Mouse (Mus musculus): Measurements from ENCODE around the gene Olfr97. TPM values are rescaled to one million over a fixed set of nuclear protein-coding genes. Genes with fewer than 3 reads are reported as not detected.
"Not testable (repeated sequence)": the region's sequence is repeated elsewhere in the genome, so short reads cannot be mapped to it uniquely, and the experiment has no call there.

Gene Olfr97
- not detected for total RNA-seq (2021)
- long read RNA-seq, experiment 1 = 0 reads
- long read RNA-seq, experiment 2 = 0 reads

DNA sequence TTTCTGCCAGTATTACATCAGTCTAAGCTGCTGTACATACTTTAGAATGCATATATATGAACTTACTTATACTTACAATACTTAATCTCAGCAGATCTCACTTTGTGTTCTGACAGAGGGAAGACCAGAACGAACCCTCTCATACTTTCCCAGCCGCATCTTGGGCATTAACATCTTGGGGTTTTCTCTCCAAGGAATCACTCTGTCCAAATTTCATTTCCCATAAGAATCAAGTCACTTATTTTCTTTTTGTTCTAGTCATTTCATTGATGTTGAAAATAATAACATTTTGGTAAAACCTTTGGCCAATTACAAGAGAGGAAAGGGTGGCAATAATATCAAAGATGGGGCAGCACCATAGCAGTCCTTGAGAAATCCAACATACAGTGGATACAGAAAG, at the start of gene Olfr97:
TSS of gene Olfr97 (minus strand) at position 101 of the 400 bp plus-strand sequence.
- not testable (repeated sequence) for DNase-seq

DNA sequence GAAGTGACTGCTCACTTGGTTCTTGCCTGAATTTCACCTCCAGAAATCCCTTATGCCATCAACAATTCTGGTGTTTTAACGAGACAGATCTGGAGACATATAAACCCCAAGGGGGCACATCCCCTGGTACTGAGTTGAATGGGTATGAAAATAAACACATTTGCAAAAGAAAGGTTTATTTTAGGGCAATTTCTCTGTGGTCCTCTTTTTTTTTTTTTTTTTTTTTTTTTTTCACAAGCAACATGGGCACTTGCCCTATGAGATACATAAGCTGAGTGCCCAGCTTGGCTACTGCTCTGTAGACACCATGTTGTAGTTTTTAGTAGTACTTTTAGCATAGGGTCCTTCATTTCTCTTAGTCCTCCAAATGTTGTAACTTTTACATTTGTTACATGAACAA, 46.2 kb upstream of the Olfr97 start, which contains the start of gene Olfr99:
TSS of gene Olfr99 (minus strand) at position 101 of the 400 bp plus-strand sequence.
- DNase-seq = no peak

DNA sequence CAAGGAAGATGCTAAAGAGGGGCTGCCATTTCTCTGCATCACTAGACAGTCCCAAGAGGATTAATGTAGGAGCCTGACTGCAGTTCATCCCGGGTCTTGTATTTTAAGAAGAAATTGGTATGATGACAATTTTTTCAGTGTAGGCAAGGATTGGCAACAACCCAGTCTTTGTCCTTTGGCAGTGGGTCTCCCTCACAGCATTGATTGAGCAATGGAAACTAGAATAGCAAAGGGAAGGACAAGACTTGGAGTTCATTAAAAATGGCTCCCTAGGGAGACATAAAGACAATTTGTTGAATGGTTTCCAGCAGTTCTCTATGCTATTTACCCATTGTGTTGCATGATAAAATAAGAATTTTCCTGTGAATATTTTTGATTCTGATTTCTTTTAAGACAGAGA, 43.2 kb upstream of the Olfr97 start:
- no peak for DNase-seq

- no peak for DNase-seq
Observed at GRCm38 (mm10) chr17:37276573-37276972, 39.4 kb upstream of the Olfr97 start.

DNA sequence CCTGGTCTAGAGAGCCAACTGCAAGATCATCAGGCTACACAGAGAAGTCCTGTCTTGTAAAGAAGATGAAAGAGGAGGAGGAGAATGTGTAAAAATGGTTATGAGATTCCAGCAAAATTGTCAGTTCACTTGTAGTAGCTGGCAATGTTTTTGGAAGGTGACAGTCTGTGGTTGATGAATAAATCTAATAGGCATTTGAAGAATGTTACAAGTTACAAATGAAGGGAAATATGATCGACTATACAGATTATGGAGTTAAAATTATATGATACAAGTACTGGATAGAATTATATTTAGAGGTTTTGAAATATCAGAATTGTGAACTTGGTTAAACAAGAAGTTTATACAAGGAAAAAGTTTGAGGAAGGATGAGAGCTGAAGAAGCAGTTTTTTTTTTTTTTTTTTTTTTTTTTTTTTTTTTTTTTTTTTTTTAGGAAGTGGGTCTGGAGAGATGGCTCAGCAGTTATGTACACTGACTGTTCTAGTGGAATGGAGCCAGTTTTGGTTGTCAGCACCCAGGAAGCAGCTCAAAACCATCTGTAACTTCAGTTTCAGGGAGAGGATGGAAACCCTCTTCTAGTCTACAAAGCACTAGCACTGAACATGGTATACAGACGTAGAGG, 38.6 kb upstream of the Olfr97 start:
- no peak for DNase-seq

DNA sequence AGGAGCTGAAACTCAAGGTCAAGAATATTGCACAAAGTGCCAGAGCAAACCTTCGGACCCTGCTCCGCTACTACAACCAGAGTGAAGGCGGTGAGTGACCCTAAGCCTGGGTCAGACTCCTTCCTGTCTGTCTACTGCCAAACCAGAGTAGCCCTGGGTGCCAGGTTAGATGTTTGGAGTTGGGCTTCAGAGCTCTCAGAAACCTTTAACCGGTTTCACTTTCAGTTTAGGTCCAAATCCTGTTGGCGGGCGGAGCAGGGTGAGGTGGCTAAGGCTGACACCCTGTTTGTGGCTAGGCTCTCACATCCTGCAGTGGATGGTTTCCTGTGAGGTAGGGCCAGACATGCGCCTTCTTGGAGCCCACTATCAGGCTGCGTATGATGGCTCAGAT, 33.6 kb upstream of the Olfr97 start:
- DNase-seq = peak; percentile 25

DNA sequence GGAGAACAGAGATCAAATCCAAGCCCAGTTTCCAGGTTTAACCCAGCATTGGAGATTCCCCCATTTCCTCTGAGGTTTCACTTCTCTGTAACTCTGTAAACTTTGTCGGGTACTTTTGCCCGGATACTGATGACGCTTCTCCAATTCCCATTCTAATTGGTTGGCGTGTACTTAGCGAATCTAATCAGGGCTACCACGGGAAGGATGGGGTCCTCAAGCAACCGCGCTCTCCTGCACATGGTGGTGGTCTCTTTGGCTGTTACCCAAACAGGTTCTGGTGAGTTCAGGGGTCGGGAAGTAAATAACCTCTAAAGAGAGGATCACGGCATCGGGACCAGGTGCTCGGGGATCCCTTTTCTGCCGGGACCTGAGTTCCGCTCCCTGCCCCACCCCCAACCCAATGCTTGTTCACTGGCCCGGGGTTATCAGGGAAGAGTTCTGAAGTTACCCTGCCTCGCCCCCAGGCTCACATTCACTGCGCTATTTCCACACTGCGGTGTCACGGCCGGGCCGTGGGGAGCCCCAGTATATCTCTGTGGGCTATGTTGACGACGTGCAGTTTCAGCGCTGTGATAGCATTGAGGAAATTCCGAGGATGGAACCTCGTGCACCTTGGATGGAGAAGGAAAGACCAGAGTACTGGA, 33.0 kb upstream of the Olfr97 start, which contains the start of gene H2-M3:
TSS of gene H2-M3 (plus strand) at position 163 of the 644 bp plus-strand sequence.
- peak; percentile 83 for DNase-seq

DNA sequence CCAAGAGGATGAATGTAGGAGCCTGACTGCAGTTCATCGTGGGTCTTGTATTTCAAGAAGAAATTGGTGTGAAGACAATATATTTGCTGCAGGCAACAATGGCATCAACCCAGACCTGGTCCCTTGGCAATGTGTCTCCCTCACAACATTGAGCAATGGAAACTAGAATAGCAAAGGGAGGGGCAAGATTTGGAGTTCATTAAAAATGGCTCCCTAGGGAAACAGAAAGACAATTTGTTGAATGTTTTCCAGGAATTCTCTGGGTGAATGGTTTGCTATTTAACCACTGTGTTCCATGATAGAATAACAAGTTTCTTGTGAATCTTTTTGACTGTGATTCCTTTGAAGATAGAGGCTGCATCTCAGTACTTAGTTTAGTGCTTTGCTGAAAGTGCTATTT, 26.5 kb upstream of the Olfr97 start, which contains the start of gene Olfr98:
TSS of gene Olfr98 (minus strand) at position 124 of the 400 bp plus-strand sequence.
- DNase-seq = no peak

- no peak for DNase-seq
Observed at GRCm38 (mm10) chr17:37250544-37250943, 13.4 kb upstream of the Olfr97 start.

DNA sequence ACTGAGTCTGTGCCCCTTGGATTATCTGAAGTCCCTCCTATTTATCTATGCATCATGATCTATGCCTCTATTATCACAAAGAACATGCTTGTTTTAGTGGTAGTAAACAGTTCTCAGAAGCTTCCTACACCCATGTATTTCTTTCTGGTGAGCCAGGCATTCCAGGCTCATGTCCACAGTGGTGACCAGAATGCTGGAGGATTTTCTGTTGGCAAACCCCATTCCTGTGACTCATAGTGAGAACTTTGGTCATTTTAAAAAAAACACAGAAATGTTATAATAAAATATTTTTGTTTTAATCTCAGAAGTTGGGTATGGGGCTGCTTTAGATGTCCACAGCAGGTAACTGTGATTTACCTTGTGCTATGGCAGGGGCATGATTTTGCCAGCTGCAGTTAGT, 12.3 kb upstream of the Olfr97 start:
- no peak for DNase-seq

DNA sequence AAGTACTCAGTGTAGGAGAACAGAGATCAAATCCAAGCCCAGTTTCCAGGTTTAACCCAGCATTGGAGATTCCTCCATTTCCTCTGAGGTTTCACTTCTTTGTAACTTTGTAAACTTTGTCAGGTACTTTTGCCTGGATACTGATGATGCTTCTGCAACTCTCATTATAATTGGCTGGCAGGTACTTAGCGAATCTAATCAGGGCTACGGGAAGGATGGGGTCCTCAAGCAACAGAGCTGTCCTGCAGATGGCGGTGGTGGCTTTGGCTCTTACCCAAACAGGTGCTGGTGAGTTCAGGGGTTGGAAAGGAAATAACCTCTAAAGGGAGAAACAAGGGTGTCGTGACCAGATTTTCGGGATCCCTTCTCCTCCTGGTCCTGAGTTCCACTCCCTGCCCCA, 9.6 kb upstream of the Olfr97 start:
- DNase-seq = peak; percentile 9

DNA sequence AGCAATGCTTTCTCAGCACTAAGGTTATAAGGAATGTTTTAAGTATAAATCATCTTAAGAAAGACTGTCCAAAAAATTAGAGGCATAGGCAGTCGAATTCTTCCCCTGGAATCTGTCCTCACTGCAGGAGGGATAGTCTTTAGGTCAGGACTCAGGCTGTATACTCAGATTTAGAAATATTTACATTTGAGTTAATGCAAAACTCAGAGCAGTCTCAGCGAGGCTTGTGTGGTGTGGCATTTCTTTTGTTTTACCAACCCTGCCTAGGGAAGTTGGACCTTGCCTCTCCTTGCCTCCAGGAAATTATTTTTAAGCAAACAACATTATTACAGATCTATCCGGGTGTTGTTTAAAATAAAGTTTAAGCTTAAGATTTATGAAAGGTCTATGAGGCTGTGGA, 5.1 kb upstream of the Olfr97 start:
- no peak for DNase-seq

GRCm38 (mm10) chr17:37221879-37222278, 15.3 kb downstream of the Olfr97 start:
- DNase-seq = no peak

DNA sequence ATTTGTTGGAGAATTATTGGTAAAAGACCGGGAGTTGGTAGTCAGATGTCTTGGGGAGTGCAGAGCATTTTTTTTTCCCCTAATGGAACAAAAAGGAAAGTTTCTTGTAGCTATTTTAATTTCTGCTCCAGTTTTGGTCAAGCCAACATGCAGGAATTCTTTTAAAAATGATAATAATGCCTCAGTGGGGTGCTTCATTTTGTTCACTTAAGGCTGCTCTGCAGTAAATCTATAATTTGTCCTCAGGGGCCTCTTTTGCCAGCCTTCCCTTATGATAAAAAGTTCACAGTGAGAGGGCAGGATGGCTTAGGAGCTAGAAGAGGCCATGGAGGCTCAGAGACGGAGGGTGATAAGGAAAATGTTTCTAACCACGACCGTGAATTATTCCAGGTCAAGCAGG, 17.3 kb downstream of the Olfr97 start, which contains the start of gene Olfr96:
TSS of gene Olfr96 (plus strand) at position 301 of the 400 bp plus-strand sequence.
- no peak for DNase-seq

DNA sequence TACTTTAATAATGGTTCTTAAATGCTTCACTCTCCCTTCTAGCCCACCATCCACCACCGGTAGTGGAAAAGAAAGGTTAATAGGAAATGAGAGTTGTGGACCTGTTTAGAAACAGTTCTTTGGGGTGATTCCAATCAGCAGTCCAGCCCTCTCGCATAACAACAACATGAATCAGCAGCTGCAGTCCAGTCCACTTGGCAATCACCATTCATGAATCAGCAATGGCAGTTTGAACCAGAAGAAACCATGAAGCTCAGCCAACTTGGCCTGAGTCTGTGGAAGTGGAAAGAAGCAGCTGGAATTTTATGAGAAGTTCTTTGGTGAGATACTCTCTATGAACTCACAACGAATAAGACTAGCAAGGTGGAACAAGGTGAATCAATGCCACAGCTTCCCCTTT, 18.6 kb downstream of the Olfr97 start:
- DNase-seq = no peak

- DNase-seq = no peak
Observed at GRCm38 (mm10) chr17:37213018-37213417, 24.1 kb downstream of the Olfr97 start, which contains the start of gene Olfr95. Gene Olfr95, minus strand, starts transcription at chr17:37213118.

DNA sequence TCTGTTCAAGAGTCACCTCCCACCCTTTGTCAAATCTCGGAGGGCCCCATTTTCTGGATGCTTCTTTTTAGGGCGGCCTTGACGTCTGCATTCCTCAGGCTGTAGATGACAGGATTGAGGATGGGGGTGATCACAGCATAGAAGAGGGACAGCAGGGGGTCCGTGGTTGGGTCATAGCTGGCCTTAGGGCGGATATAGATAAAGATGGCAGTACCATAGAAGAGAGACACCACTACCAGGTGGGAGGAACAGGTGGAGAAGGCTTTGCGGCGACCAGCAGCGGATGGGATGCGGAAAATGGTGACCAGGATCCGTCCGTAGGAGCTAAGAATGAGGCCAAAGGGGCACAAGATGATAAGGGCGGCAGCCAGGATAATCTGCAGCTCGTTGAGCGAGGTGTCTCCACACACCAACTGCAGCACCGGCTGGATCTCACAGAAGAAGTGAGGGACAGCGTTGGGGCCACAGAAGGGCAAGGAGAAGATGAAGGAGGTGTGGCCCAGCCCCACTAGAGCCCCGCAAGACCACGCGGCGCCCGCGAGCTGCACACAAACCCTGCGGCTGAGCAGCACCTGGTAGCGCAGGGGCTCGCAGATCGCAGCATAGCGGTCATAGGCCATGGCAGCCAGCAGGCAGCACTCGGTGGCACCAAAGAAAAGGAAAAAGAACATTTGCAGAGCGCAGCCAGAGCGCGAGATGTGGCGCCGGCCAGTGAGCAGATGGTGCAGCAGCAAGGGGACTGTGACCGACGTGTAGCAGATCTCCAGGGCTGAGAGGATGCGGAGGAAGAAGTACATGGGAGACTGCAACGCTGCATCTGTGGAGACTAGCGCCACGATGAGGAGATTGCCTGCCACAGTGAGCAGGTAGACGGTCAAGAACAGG, 26.0 kb downstream of the Olfr97 start:
- no peak for DNase-seq

DNA sequence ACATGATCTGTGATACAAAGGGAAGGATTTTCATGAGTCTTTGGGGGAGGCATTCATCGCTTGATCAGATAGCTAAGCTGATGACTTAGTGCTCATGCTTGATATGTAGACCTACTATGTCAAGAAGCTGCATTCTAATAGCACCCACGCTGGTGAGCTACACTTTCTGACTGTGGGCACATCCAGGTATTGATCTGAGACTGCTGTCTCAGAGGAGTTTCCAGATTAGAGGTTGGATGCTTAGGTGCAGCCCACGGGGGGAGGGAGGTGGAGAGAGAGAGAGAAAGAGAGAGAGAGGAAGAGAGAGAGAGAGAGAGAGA, 33.3 kb downstream of the Olfr97 start:
- DNase-seq = no peak

- peak; percentile 77 for DNase-seq
Observed at GRCm38 (mm10) chr17:37203206-37203916, 33.8 kb downstream of the Olfr97 start.

- no peak for DNase-seq
Observed at GRCm38 (mm10) chr17:37200894-37201293, 36.2 kb downstream of the Olfr97 start, which contains the start of gene Olfr94. Gene Olfr94, minus strand, starts transcription at chr17:37200994.

DNA sequence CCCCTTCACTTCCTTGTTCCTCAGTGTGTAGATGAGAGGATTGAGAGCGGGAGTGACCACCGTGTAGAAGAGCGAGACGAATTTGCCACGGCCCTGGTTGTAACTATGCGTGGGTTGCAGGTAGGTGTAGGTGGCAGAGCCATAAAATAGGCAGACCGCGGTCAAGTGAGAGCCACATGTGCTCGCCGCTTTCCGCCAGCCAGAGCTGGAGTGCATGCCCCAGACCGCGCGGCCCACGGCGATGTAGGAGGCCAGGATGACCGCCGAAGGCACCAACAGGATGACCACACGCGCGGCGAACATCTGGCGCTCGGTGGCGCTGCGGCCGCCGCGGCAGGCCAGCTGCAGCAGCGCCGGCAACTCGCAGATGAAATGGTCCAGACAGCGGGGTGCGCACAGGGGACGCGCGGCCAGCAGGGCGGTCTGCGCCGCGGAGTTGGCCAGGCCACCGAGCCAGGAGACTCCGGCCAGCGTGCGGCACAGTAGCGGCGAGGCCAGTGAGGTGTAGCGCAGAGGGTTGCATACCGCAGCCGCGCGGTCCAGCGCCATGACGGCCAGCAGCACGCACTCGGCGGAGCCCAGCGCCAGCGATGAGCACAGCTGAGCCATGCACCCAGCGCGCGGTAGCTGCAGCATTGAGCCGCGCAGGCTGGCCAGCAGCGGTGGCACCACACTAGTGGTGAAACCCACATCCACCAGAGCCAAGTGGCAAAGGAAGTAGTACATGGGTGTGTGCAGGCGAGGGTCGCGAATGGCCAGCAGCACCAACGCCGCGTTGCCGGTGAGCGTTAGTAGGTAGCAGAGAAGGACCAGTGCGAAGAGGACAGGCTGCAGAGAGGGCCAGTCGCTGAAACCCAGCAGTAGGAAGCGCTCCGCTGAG, 40.0 kb downstream of the Olfr97 start:
- peak; percentile 26 for DNase-seq
